Mouse (Mus musculus) ES-Bruce4 (cell line): ENCODE measurements at regions not wholly inside any gene's neighbourhood (a gene's known extent, or its start where the extent isn't known, plus 50 kb on each side); places are given as distances from the start of the nearest gene placed in this dataset.
"Not testable (repeated sequence)": the region's sequence is repeated elsewhere in the genome, so short reads cannot be mapped to it uniquely, and the experiment has no call there.

ENCODE experiments used
- CTCF ChIP-seq: IDR thresholded peaks from one replicate; pipeline ENCODE4 v1.8.1; 2011; ENCODE audit warnings: low read depth, low read length
- POLR2A ChIP-seq: IDR thresholded peaks from one replicate; pipeline ENCODE4 v1.8.1; 2011; ENCODE audit warnings: low read length; ENCODE audit not compliant: insufficient read depth

- not testable (repeated sequence) for TF ChIP-seq CTCF, POLR2A
Observed at GRCm38 (mm10) chr12:40966723-40967122, 57.2 kb upstream of the Immp2l start.
